Mouse (Mus musculus): ENCODE results near the gene Hoxd12. TPM values are rescaled to one million over a fixed set of nuclear protein-coding genes. Genes with fewer than 3 reads are reported as not detected.

Hoxd12 gene
- polyA plus RNA-seq, 1 experiment: not detected

- Histone ChIP-seq H3K36me3 (ENCODE audit: control insufficient read depth, insufficient read depth, low read length) (no peaks in the 10 kb centered on the region), H3K27me3 (ENCODE audit: control insufficient read depth, insufficient read depth, low read length) (peaks cover 91% of the 10 kb centered on the region), H3K4me3 (ENCODE audit: low read depth, low read length) (no peak overlapping the region), H3K4me1 (ENCODE audit: control insufficient read depth, insufficient read depth, insufficient read length, low read length) (peaks cover 5% of the 10 kb centered on the region), H3K27ac (ENCODE audit: insufficient read depth, low read depth, low read length) (no peak overlapping the region)
- WGBS: 7% methylated on average over 34 of the region's 34 CpGs
- TF ChIP-seq CTCF (IDR thresholded peaks at IDR 0.05; ENCODE audit: extremely low read depth, insufficient read length, insufficient replicate concordance, low read depth, low read length) (no peak), POLR2A (IDR thresholded peaks at IDR 0.05; ENCODE audit: low read depth, low read length) (no peak)
Observed at GRCm38 (mm10) chr2:74696442-74697335, 21.9 kb downstream of the Hoxd12 start.

- Histone ChIP-seq H3K36me3 (ENCODE audit: control insufficient read depth, insufficient read depth, low read length) (no peaks in the 10 kb centered on the region), H3K4me1 (ENCODE audit: control insufficient read depth, insufficient read depth, insufficient read length, low read length) (peaks cover 5% of the 10 kb centered on the region), H3K27ac (ENCODE audit: insufficient read depth, low read depth, low read length) (no peak within 1 kb of the TSS), H3K4me3 (ENCODE audit: low read depth, low read length) (peak within 1 kb of the TSS; percentile 62), H3K27me3 (ENCODE audit: control insufficient read depth, insufficient read depth, low read length) (peaks cover 86% of the 10 kb centered on the region)
- TF ChIP-seq POLR2A (IDR thresholded peaks at IDR 0.05; ENCODE audit: low read depth, low read length) (no peak), CTCF (IDR thresholded peaks at IDR 0.05; ENCODE audit: extremely low read depth, insufficient read length, insufficient replicate concordance, low read depth, low read length) (no peak)
- 1% methylated on average over 43 of the region's 43 CpGs for WGBS
Observed at GRCm38 (mm10) chr2:74697567-74698121, 22.8 kb downstream of the Hoxd12 start, which contains the start of gene Hoxd9. TSS of gene Hoxd9 (plus strand) at chr2:74697727.

GRCm38 (mm10) chr2:74698201-74699052, 23.6 kb downstream of the Hoxd12 start:
- H3K27ac ChIP-seq (ENCODE audit: insufficient read depth, low read depth, low read length): no peak overlapping the region
- H3K4me3 ChIP-seq (ENCODE audit: low read depth, low read length): peak overlapping the region; percentile 62
- no peaks in the 10 kb centered on the region for H3K36me3 ChIP-seq (ENCODE audit: control insufficient read depth, insufficient read depth, low read length)
- H3K27me3 ChIP-seq (ENCODE audit: control insufficient read depth, insufficient read depth, low read length): peaks cover 82% of the 10 kb centered on the region
- WGBS: 3% methylated on average over 83 of the region's 86 CpGs
- TF ChIP-seq CTCF (IDR thresholded peaks at IDR 0.05; ENCODE audit: extremely low read depth, insufficient read length, insufficient replicate concordance, low read depth, low read length) (no peak), POLR2A (IDR thresholded peaks at IDR 0.05; ENCODE audit: low read depth, low read length) (no peak)
- peaks cover 5% of the 10 kb centered on the region for H3K4me1 ChIP-seq (ENCODE audit: control insufficient read depth, insufficient read depth, insufficient read length, low read length)

- Histone ChIP-seq H3K4me1 (ENCODE audit: control insufficient read depth, insufficient read depth, insufficient read length, low read length) (peaks cover 5% of the 10 kb centered on the region), H3K4me3 (ENCODE audit: low read depth, low read length) (no peak overlapping the region), H3K27ac (ENCODE audit: insufficient read depth, low read depth, low read length) (no peak overlapping the region), H3K27me3 (ENCODE audit: control insufficient read depth, insufficient read depth, low read length) (peaks cover 82% of the 10 kb centered on the region), H3K36me3 (ENCODE audit: control insufficient read depth, insufficient read depth, low read length) (no peaks in the 10 kb centered on the region)
- TF ChIP-seq CTCF (IDR thresholded peaks at IDR 0.05; ENCODE audit: extremely low read depth, insufficient read length, insufficient replicate concordance, low read depth, low read length) (no peak), POLR2A (IDR thresholded peaks at IDR 0.05; ENCODE audit: low read depth, low read length) (no peak)
- WGBS: 9% methylated on average over 17 of the region's 17 CpGs
Observed at GRCm38 (mm10) chr2:74699053-74699430, 24.2 kb downstream of the Hoxd12 start.

GRCm38 (mm10) chr2:74699664-74700545, 25.1 kb downstream of the Hoxd12 start:
- Histone ChIP-seq H3K27me3 (ENCODE audit: control insufficient read depth, insufficient read depth, low read length) (peaks cover 85% of the 10 kb centered on the region), H3K36me3 (ENCODE audit: control insufficient read depth, insufficient read depth, low read length) (no peaks in the 10 kb centered on the region), H3K4me3 (ENCODE audit: low read depth, low read length) (no peak overlapping the region), H3K27ac (ENCODE audit: insufficient read depth, low read depth, low read length) (no peak overlapping the region), H3K4me1 (ENCODE audit: control insufficient read depth, insufficient read depth, insufficient read length, low read length) (peaks cover 10% of the 10 kb centered on the region)
- TF ChIP-seq CTCF (IDR thresholded peaks at IDR 0.05; ENCODE audit: extremely low read depth, insufficient read length, insufficient replicate concordance, low read depth, low read length): no peak
- 17% methylated on average over 23 of the region's 23 CpGs for WGBS

GRCm38 (mm10) chr2:74700546-74701112, 25.8 kb downstream of the Hoxd12 start:
- Histone ChIP-seq H3K27ac (ENCODE audit: insufficient read depth, low read depth, low read length) (no peak overlapping the region), H3K4me3 (ENCODE audit: low read depth, low read length) (no peak overlapping the region), H3K27me3 (ENCODE audit: control insufficient read depth, insufficient read depth, low read length) (peaks cover 86% of the 10 kb centered on the region), H3K4me1 (ENCODE audit: control insufficient read depth, insufficient read depth, insufficient read length, low read length) (peaks cover 11% of the 10 kb centered on the region), H3K36me3 (ENCODE audit: control insufficient read depth, insufficient read depth, low read length) (no peaks in the 10 kb centered on the region)
- 10% methylated on average over 22 of the region's 22 CpGs for WGBS
- TF ChIP-seq CTCF (IDR thresholded peaks at IDR 0.05; ENCODE audit: extremely low read depth, insufficient read length, insufficient replicate concordance, low read depth, low read length) (no peak; the same call in 1 of the 2 replicates), POLR2A (IDR thresholded peaks at IDR 0.05; ENCODE audit: low read depth, low read length) (no peak)
